Mouse (Mus musculus) ES-Bruce4 (cell line): Measurements from ENCODE around the gene Nav3.

ENCODE experiments used
- CTCF ChIP-seq: IDR thresholded peaks from one replicate; pipeline ENCODE4 v1.8.1; 2011; ENCODE audit warnings: low read depth, low read length
- EP300 ChIP-seq: IDR thresholded peaks from 2 replicates; pipeline ENCODE4 v1.6.1; 2011; ENCODE audit warnings: low read depth, low read length; ENCODE audit not compliant: insufficient read depth

DNA sequence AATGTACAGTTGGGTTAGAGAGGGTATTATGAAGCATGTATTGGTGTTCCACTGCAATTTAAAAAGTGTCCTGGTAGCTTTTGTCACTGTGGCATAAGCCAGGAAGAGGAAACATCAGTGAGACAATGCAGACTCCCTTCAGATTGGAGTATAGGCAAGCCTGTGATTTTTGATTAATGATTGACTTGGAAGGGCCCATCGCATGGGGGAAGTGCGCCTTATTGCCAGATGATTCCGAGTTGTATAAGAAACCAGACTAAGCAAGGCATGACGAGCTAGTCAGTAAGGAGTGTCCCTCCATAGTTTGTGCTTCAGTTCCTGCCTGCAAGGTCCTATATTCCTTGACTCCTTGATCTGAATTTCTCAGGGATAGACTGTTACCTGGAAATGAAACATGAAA is 608.4 kb downstream of the Nav3 start:
- TF ChIP-seq CTCF, result no peak
- no peak for TF ChIP-seq EP300
